Mouse (Mus musculus): ENCODE data around the gene Olfr126. TPM values are rescaled to one million over a fixed set of nuclear protein-coding genes. Genes with fewer than 3 reads are reported as not detected.

The Olfr126 gene
- not detected in 2 replicates for polyA plus RNA-seq (2015; fragmentation: Nextera tagmentation; extraction: Ambion mirVana)

DNA sequence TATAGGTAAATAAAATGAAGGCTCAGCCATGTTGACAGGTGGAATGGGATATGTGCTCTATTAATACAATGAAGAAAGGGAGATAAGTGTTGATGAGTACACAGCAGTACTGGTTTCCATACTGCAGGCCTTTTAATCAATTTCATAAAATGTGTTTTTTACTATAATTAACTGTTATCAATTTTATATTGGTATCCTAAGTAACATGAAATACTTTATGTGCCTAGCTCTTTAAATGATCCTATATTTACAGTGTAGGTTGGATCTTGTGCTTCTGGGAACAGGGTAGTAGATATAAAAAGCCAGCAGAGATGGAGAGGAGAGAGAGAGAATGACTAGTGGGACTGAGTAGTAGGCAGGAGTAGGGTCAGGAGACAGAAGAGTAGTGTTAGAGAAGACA is at the start of gene Olfr126:
Gene Olfr126 (plus strand): TSS at position 301 of the 400 bp plus-strand sequence.
- H3K9ac ChIP-seq (ENCODE audit: low read depth, low read length), result no peak within 1 kb of the TSS
- H3K36me3 ChIP-seq (ENCODE audit: control insufficient read depth, insufficient read depth, low read length), result no peaks in the 10 kb centered on the region
- H3K4me2 ChIP-seq (ENCODE audit: low read depth, low read length), result no peak within 1 kb of the TSS
- no peak within 1 kb of the TSS for H3K27ac ChIP-seq (ENCODE audit: low read length)
- no peak within 1 kb of the TSS for H3K4me3 ChIP-seq (ENCODE audit: low read length)
- H3K9me3 ChIP-seq (ENCODE audit: control insufficient read depth, low read length), result no peaks in the 10 kb centered on the region
- no peak for ATAC-seq
- H3K4me1 ChIP-seq (ENCODE audit: control insufficient read depth, insufficient read depth, low read length), result no peaks in the 10 kb centered on the region
- H3K27me3 ChIP-seq (replicated peaks; ENCODE audit: control insufficient read depth, insufficient read depth, low read length), result no peaks in the 10 kb centered on the region

DNA sequence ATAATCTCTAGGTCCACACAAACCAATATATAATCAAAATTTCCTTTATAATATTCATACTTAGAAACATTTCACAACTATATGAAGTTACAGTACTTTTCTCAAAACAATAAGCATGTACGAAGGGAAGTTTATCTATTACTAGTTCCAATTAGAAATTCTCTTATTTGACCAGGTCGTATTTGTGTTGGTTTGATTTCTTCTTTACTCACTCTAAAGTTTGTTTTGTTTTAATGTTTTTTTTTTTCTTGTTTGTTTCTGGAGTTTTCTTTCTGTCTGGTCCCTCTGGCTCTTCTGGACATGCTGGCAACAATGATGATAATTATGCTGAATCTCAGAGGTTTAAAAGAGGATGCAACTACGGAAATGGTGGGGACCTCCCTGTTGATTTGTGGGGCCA is 47.7 kb upstream of the Olfr126 start, which contains the start of gene Olfr124:
Gene Olfr124 (plus strand): TSS at position 301 of the 400 bp plus-strand sequence.
- no peaks in the 10 kb centered on the region for H3K9me3 ChIP-seq (ENCODE audit: control insufficient read depth, low read length)
- no peak for ATAC-seq

DNA sequence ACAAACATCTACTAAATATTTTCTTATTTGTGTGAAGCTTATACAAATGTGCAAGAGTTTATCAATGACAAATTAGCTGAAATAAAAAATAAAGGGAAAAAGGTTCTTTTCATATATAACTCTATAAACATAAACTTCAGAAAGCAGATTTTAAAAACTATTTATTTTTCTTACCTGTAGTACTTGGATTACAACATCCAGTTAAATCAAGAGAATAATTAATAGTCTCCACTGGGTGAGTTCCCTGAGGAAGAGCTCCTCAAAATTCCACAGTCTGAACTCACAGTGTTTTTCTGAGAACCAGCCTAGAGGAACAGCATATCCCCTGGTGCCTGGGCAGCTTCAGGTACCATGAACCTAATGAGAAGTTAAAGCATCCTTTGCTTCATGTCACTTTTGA is 14.6 kb upstream of the Olfr126 start, which contains the start of gene Olfr125:
Gene Olfr125 (plus strand): TSS at position 301 of the 400 bp plus-strand sequence.
- H3K4me2 ChIP-seq (ENCODE audit: low read depth, low read length), result no peak within 1 kb of the TSS
- no peaks in the 10 kb centered on the region for H3K36me3 ChIP-seq (ENCODE audit: control insufficient read depth, insufficient read depth, low read length)

More for the DNA sequence above, 47.7 kb upstream of the Olfr126 start, which contains the start of gene Olfr124:
- H3K4me3 ChIP-seq (ENCODE audit: low read length), result no peak within 1 kb of the TSS
- H3K36me3 ChIP-seq (ENCODE audit: control insufficient read depth, insufficient read depth, low read length), result no peaks in the 10 kb centered on the region
- H3K27ac ChIP-seq (ENCODE audit: low read length), result no peak within 1 kb of the TSS
- no peaks in the 10 kb centered on the region for H3K27me3 ChIP-seq (replicated peaks; ENCODE audit: control insufficient read depth, insufficient read depth, low read length)
- H3K4me1 ChIP-seq (ENCODE audit: control insufficient read depth, insufficient read depth, low read length), result no peaks in the 10 kb centered on the region
- 84% methylated on average over 3 of the region's 3 CpGs for WGBS
- H3K4me2 ChIP-seq (ENCODE audit: low read depth, low read length), result no peak within 1 kb of the TSS
- no peak within 1 kb of the TSS for H3K9ac ChIP-seq (ENCODE audit: low read depth, low read length)

DNA sequence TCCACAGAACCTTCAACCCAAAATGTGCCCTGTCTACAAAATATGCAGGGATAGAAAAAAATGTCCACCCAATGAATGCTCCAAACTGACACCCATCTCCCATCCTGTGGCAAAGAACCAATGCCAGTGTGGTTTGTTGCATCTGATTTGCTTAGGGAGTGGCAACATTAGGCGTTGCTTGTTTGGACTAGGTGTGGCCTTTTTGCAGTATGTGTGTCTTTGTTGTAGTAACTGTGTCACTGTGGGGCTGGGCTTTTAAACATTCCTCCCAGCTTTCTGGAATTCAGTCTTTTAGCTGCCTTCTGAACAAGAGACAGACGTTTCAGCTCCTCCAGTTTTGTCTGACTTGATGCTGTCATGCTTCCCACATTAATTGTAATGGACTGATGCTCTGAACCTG is 16.6 kb downstream of the Olfr126 start:
- H3K27me3 ChIP-seq (replicated peaks; ENCODE audit: control insufficient read depth, insufficient read depth, low read length), result no peaks in the 10 kb centered on the region
- no peak for ATAC-seq

More for the DNA sequence above, 14.6 kb upstream of the Olfr126 start, which contains the start of gene Olfr125:
- no peak within 1 kb of the TSS for H3K27ac ChIP-seq (ENCODE audit: low read length)
- no peaks in the 10 kb centered on the region for H3K9me3 ChIP-seq (ENCODE audit: control insufficient read depth, low read length)
- H3K4me3 ChIP-seq (ENCODE audit: low read length), result no peak within 1 kb of the TSS
- H3K4me1 ChIP-seq (ENCODE audit: control insufficient read depth, insufficient read depth, low read length), result no peaks in the 10 kb centered on the region
- H3K9ac ChIP-seq (ENCODE audit: low read depth, low read length), result no peak within 1 kb of the TSS
- H3K27me3 ChIP-seq (replicated peaks; ENCODE audit: control insufficient read depth, insufficient read depth, low read length), result no peaks in the 10 kb centered on the region
- no peak for ATAC-seq

DNA sequence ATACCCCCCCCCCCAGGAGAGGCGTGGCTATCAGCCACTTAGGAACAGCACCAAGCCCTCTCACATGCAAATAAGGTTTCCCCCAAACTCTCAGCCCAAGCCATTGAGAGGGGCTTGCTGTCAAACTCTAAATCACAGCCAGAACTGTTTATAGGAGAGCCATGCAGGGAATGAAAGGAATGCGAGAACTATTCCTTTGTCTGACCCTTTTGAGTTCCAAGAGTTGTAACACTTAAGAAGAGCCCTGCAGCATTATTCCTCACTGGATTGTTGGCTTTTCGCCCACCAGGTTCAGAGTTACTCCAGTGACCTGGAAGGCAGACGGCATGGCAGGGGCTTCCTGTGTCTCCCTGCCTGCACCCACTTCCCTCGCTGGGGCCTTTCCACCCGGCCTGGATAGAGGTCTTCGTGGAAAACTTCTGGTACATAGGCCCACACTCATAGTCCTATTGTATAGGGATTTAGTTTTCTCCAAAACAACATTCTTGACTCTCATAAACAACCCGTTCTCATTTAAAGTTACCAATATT is 22.5 kb downstream of the Olfr126 start:
- Histone ChIP-seq H3K4me3 (ENCODE audit: low read length) (no peak overlapping the region), H3K9me3 (ENCODE audit: control insufficient read depth, low read length) (no peaks in the 10 kb centered on the region), H3K27me3 (replicated peaks; ENCODE audit: control insufficient read depth, insufficient read depth, low read length) (no peaks in the 10 kb centered on the region), H3K9ac (ENCODE audit: low read depth, low read length) (no peak overlapping the region), H3K36me3 (ENCODE audit: control insufficient read depth, insufficient read depth, low read length) (no peaks in the 10 kb centered on the region), H3K4me1 (ENCODE audit: control insufficient read depth, insufficient read depth, low read length) (no peaks in the 10 kb centered on the region), H3K27ac (ENCODE audit: low read length) (no peak overlapping the region), H3K4me2 (ENCODE audit: low read depth, low read length) (no peak overlapping the region)
- WGBS, result 23% methylated on average over 8 of the region's 8 CpGs
- no peak for ATAC-seq

More for the DNA sequence above, 16.6 kb downstream of the Olfr126 start:
- no peaks in the 10 kb centered on the region for H3K4me1 ChIP-seq (ENCODE audit: control insufficient read depth, insufficient read depth, low read length)
- H3K4me3 ChIP-seq (ENCODE audit: low read length), result no peak overlapping the region
- H3K9ac ChIP-seq (ENCODE audit: low read depth, low read length), result no peak overlapping the region
- no peaks in the 10 kb centered on the region for H3K36me3 ChIP-seq (ENCODE audit: control insufficient read depth, insufficient read depth, low read length)
- WGBS, result 78% methylated on average over 2 of the region's 2 CpGs
- H3K4me2 ChIP-seq (ENCODE audit: low read depth, low read length), result no peak overlapping the region
- H3K27ac ChIP-seq (ENCODE audit: low read length), result no peak overlapping the region
- no peaks in the 10 kb centered on the region for H3K9me3 ChIP-seq (ENCODE audit: control insufficient read depth, low read length)

DNA sequence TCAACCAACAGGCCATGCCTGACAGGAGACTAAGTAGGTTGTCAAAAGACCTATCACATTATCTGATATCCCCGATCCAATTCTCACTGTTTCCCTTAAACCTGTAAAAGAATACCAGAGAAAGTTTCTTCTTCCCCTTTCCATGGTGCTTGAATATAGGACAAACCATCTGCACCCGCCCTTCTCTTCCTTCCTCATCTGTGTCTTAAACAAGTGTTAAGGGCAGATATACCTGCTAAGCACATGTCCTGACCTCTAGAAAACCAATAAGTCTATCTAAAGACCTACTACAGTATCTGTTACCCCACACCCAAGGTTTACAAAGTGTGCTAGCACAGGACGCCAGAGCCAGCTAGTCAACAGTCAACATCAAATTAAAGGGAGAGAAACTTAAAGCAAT is 26.5 kb downstream of the Olfr126 start:
- no peak overlapping the region for H3K4me3 ChIP-seq (ENCODE audit: low read length)
- no peaks in the 10 kb centered on the region for H3K27me3 ChIP-seq (replicated peaks; ENCODE audit: control insufficient read depth, insufficient read depth, low read length)
- no peak for ATAC-seq
- H3K36me3 ChIP-seq (ENCODE audit: control insufficient read depth, insufficient read depth, low read length), result no peaks in the 10 kb centered on the region
- WGBS, result 80% methylated on average over 3 of the region's 3 CpGs
- H3K4me1 ChIP-seq (ENCODE audit: control insufficient read depth, insufficient read depth, low read length), result no peaks in the 10 kb centered on the region
- no peaks in the 10 kb centered on the region for H3K9me3 ChIP-seq (ENCODE audit: control insufficient read depth, low read length)
- no peak overlapping the region for H3K9ac ChIP-seq (ENCODE audit: low read depth, low read length)
- no peak overlapping the region for H3K27ac ChIP-seq (ENCODE audit: low read length)
- no peak overlapping the region for H3K4me2 ChIP-seq (ENCODE audit: low read depth, low read length)

DNA sequence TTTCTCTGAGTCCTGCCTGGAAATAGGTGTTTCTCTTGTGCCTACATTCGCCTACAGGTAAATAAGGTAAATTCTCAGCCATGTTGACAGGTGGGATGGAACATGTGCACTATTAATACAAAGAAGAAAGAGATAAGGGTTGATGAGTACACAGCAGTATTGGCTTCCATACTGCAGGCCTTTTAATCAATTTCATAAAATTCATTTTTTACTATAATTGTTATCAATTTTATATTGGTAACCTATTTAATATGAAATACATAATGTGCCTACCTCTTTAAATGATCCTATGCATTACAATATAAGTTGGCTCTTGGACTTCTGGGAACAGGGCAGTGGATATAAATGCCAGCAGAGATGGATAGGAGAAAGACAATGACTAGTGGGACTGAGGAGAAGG is 52.9 kb downstream of the Olfr126 start, which contains the start of gene Olfr127:
Gene Olfr127 (plus strand): TSS at position 301 of the 400 bp plus-strand sequence.
- Histone ChIP-seq H3K4me1 (ENCODE audit: control insufficient read depth, insufficient read depth, low read length) (no peaks in the 10 kb centered on the region), H3K27me3 (replicated peaks; ENCODE audit: control insufficient read depth, insufficient read depth, low read length) (no peaks in the 10 kb centered on the region), H3K9me3 (ENCODE audit: control insufficient read depth, low read length) (no peaks in the 10 kb centered on the region), H3K36me3 (ENCODE audit: control insufficient read depth, insufficient read depth, low read length) (no peaks in the 10 kb centered on the region), H3K27ac (ENCODE audit: low read length) (no peak within 1 kb of the TSS), H3K9ac (ENCODE audit: low read depth, low read length) (no peak within 1 kb of the TSS), H3K4me3 (ENCODE audit: low read length) (no peak within 1 kb of the TSS), H3K4me2 (ENCODE audit: low read depth, low read length) (no peak within 1 kb of the TSS)
- ATAC-seq, result no peak
- WGBS, result 72% methylated on average over 1 of the region's 1 CpGs

Other genes with a start within 250 kb of the Olfr126 start
- not detected in 2 replicates for gene Olfr115, start 220.4 kb upstream of the Olfr126 start, polyA plus RNA-seq (2015; fragmentation: Nextera tagmentation; extraction: Ambion mirVana)
- gene Olfr116, start 220.3 kb upstream of the Olfr126 start, polyA plus RNA-seq (2015; fragmentation: Nextera tagmentation; extraction: Ambion mirVana), result not detected in 2 replicates
- not detected in 2 replicates for gene Olfr117, start 183.7 kb upstream of the Olfr126 start, polyA plus RNA-seq (2015; fragmentation: Nextera tagmentation; extraction: Ambion mirVana)
- not detected in 2 replicates for gene Olfr118, start 180.5 kb upstream of the Olfr126 start, polyA plus RNA-seq (2015; fragmentation: Nextera tagmentation; extraction: Ambion mirVana)
- gene Olfr119, start 150.9 kb upstream of the Olfr126 start, polyA plus RNA-seq (2015; fragmentation: Nextera tagmentation; extraction: Ambion mirVana), result not detected in 2 replicates
- not detected in 2 replicates for gene Olfr120, start 125.7 kb upstream of the Olfr126 start, polyA plus RNA-seq (2015; fragmentation: Nextera tagmentation; extraction: Ambion mirVana)
- gene Olfr121, start 98.6 kb upstream of the Olfr126 start, polyA plus RNA-seq (2015; fragmentation: Nextera tagmentation; extraction: Ambion mirVana), result not detected in 2 replicates
- gene Olfr122, start 78.9 kb upstream of the Olfr126 start, polyA plus RNA-seq (2015; fragmentation: Nextera tagmentation; extraction: Ambion mirVana), result not detected in 2 replicates
- not detected in 2 replicates for gene Olfr123, start 54.0 kb upstream of the Olfr126 start, polyA plus RNA-seq (2015; fragmentation: Nextera tagmentation; extraction: Ambion mirVana)
- not detected in 2 replicates for gene Olfr124, start 47.6 kb upstream of the Olfr126 start, polyA plus RNA-seq (2015; fragmentation: Nextera tagmentation; extraction: Ambion mirVana)
- not detected in 2 replicates for gene Olfr125, start 14.5 kb upstream of the Olfr126 start, polyA plus RNA-seq (2015; fragmentation: Nextera tagmentation; extraction: Ambion mirVana)
- gene Olfr127, start 53.0 kb downstream of the Olfr126 start, polyA plus RNA-seq (2015; fragmentation: Nextera tagmentation; extraction: Ambion mirVana), result not detected in 2 replicates
- not detected in 2 replicates for gene Olfr128, start 73.1 kb downstream of the Olfr126 start, polyA plus RNA-seq (2015; fragmentation: Nextera tagmentation; extraction: Ambion mirVana)
- not detected in 2 replicates for gene Olfr761, start 105.6 kb downstream of the Olfr126 start, polyA plus RNA-seq (2015; fragmentation: Nextera tagmentation; extraction: Ambion mirVana)
- not detected in 2 replicates for gene Olfr129, start 212.6 kb downstream of the Olfr126 start, polyA plus RNA-seq (2015; fragmentation: Nextera tagmentation; extraction: Ambion mirVana)
- gene Olfr130, start 216.4 kb downstream of the Olfr126 start, polyA plus RNA-seq (2015; fragmentation: Nextera tagmentation; extraction: Ambion mirVana), result not detected in 2 replicates
- gene Olfr131, start 241.2 kb downstream of the Olfr126 start, polyA plus RNA-seq (2015; fragmentation: Nextera tagmentation; extraction: Ambion mirVana), result not detected in 2 replicates

All from intestine, embryonic 16.5 days (tissue).